Mouse (Mus musculus): ENCODE results near the gene Dcun1d3. TPM values are rescaled to one million over a fixed set of nuclear protein-coding genes. Genes with fewer than 3 reads are reported as not detected.

The Dcun1d3 gene
- polyA plus RNA-seq, 1 experiment, result 4.9 TPM

GRCm38 (mm10) chr7:119835996-119836777 is 59.9 kb downstream of the Dcun1d3 start:
- no peaks in the 10 kb centered on the region for H3K36me3 ChIP-seq (ENCODE audit: control insufficient read depth, insufficient read depth)

DNA sequence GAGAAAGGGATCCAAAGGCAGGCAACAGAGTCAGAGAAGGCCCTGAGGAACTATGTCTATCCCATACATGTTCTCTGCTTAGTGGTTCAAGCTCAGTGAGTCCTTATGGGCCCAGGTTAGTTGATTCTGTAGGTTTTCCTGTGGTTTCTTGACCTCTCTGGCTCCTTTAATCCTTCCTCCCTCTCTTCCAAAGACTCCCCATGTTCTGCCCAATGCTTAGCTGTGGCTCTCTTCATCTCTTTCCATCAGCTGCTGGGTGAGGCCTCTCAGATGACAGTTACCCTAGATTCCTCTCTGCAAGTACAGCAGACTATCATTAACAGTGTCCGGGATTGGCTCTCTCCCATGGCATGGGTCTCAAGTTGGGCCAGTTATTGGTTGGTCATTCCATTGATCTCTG is 60.7 kb downstream of the Dcun1d3 start:
- H3K79me2 ChIP-seq (ENCODE audit: control insufficient read depth, insufficient read depth), result no peaks in the 10 kb centered on the region
- TF ChIP-seq MYOD1 (IDR thresholded peaks at IDR 0.05; ENCODE audit: control insufficient read depth, insufficient read length, low read depth), result no peak
- TF ChIP-seq CEBPB (IDR thresholded peaks at IDR 0.05; ENCODE audit: low read depth), result no peak
- TF ChIP-seq MYOG (IDR thresholded peaks at IDR 0.05; ENCODE audit: control insufficient read depth, extremely low read depth, insufficient read length), result no peak
- no peak for TF ChIP-seq MAX (IDR thresholded peaks at IDR 0.05)
- no peak for TF ChIP-seq USF1 (IDR thresholded peaks at IDR 0.05; ENCODE audit: low read depth)
- TF ChIP-seq FOSL1 (IDR thresholded peaks at IDR 0.05; ENCODE audit: insufficient read depth, low read length, poor library complexity, severe bottlenecking), result no peak
- H3K4me3 ChIP-seq (ENCODE audit: insufficient read depth, poor library complexity, severe bottlenecking), result no peak overlapping the region
- no peak overlapping the region for H3ac ChIP-seq (ENCODE audit: control insufficient read depth, insufficient read length, low read depth)
- no peaks in the 10 kb centered on the region for H3K27me3 ChIP-seq (ENCODE audit: control insufficient read depth, insufficient read depth, insufficient read length)
- no peaks in the 10 kb centered on the region for H3K79me3 ChIP-seq (ENCODE audit: low read depth)
- H3K36me3 ChIP-seq (ENCODE audit: control insufficient read depth, insufficient read depth), result no peaks in the 10 kb centered on the region

More at GRCm38 (mm10) chr7:119835996-119836777, 59.9 kb downstream of the Dcun1d3 start:
- TF ChIP-seq MYOG (IDR thresholded peaks at IDR 0.05; ENCODE audit: control insufficient read depth, extremely low read depth, insufficient read length), result no peak
- no peaks in the 10 kb centered on the region for H3K27me3 ChIP-seq (ENCODE audit: control insufficient read depth, insufficient read depth, insufficient read length)
- H3K79me3 ChIP-seq (ENCODE audit: low read depth), result no peaks in the 10 kb centered on the region
- no peaks in the 10 kb centered on the region for H3K79me2 ChIP-seq (ENCODE audit: control insufficient read depth, insufficient read depth)
- H3ac ChIP-seq (ENCODE audit: control insufficient read depth, insufficient read length, low read depth), result no peak overlapping the region
- no peak overlapping the region for H3K4me3 ChIP-seq (ENCODE audit: insufficient read depth, poor library complexity, severe bottlenecking)

DNA sequence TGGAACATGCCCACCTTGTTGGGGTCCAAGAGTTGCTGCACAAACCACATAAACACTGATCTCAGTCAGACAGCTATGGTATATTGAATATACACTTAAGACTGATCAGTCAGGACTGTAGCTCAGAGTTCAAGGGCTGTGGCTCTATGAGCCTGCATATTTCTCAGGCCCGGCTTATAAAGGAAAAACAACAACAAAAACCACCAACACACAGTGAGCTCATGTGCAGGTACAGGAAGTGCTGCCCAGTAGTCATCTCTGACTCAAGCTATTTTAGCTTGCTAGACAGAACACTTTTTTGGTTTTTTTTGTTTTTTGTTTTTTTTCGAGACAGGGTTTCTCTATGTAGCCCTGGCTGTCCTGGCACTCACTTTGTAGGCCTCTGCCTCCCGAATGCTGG is 87.4 kb downstream of the Dcun1d3 start:
- Histone ChIP-seq H3K79me2 (ENCODE audit: control insufficient read depth, insufficient read depth) (no peaks in the 10 kb centered on the region), H3K27me3 (ENCODE audit: control insufficient read depth, insufficient read depth, insufficient read length) (no peaks in the 10 kb centered on the region), H3K79me3 (ENCODE audit: low read depth) (no peaks in the 10 kb centered on the region), H3K4me3 (ENCODE audit: insufficient read depth, poor library complexity, severe bottlenecking) (no peak overlapping the region), H3K36me3 (ENCODE audit: control insufficient read depth, insufficient read depth) (peaks cover 14% of the 10 kb centered on the region), H3ac (ENCODE audit: control insufficient read depth, insufficient read length, low read depth) (no peak overlapping the region)
- no peak for TF ChIP-seq MYOG (IDR thresholded peaks at IDR 0.05; ENCODE audit: control insufficient read depth, extremely low read depth, insufficient read length)
- TF ChIP-seq MYOD1 (IDR thresholded peaks at IDR 0.05; ENCODE audit: control insufficient read depth, insufficient read length, low read depth), result no peak
- TF ChIP-seq USF1 (IDR thresholded peaks at IDR 0.05; ENCODE audit: low read depth), result no peak
- TF ChIP-seq CEBPB (IDR thresholded peaks at IDR 0.05; ENCODE audit: low read depth), result no peak

- Histone ChIP-seq H3K36me3 (ENCODE audit: control insufficient read depth, insufficient read depth) (peaks cover 14% of the 10 kb centered on the region), H3K4me3 (ENCODE audit: insufficient read depth, poor library complexity, severe bottlenecking) (no peak overlapping the region), H3K79me3 (ENCODE audit: low read depth) (no peaks in the 10 kb centered on the region), H3ac (ENCODE audit: control insufficient read depth, insufficient read length, low read depth) (no peak overlapping the region), H3K27me3 (ENCODE audit: control insufficient read depth, insufficient read depth, insufficient read length) (no peaks in the 10 kb centered on the region), H3K79me2 (ENCODE audit: control insufficient read depth, insufficient read depth) (no peaks in the 10 kb centered on the region)
- TF ChIP-seq MAX (IDR thresholded peaks at IDR 0.05) (no peak), CTCF (IDR thresholded peaks at IDR 0.05; ENCODE audit: control insufficient read depth, insufficient read depth, insufficient read length) (no peak), MYOG (IDR thresholded peaks at IDR 0.05; ENCODE audit: control insufficient read depth, extremely low read depth, insufficient read length) (no peak), USF1 (IDR thresholded peaks at IDR 0.05; ENCODE audit: low read depth) (no peak), MYOD1 (IDR thresholded peaks at IDR 0.05; ENCODE audit: control insufficient read depth, insufficient read length, low read depth) (no peak), CEBPB (IDR thresholded peaks at IDR 0.05; ENCODE audit: low read depth) (no peak)
Measured at GRCm38 (mm10) chr7:119807396-119807795, 88.7 kb downstream of the Dcun1d3 start.

Other genes with a start within 250 kb of the Dcun1d3 start
- gene Acsm4, start 206.3 kb downstream of the Dcun1d3 start, polyA plus RNA-seq (2012; fragmentation: generic; extraction: Trizol), result not detected
- 20.2 TPM for gene Thumpd1, start 175.5 kb downstream of the Dcun1d3 start, polyA plus RNA-seq (2012; fragmentation: generic; extraction: Trizol)
- 0.02 TPM for gene Acsm3, start 135.4 kb downstream of the Dcun1d3 start, polyA plus RNA-seq (2012; fragmentation: generic; extraction: Trizol)
- 3.5 TPM for gene Rexo5, start 102.3 kb downstream of the Dcun1d3 start, polyA plus RNA-seq (2012; fragmentation: generic; extraction: Trizol)
- 3.3 TPM for gene Eri2, start 102.2 kb downstream of the Dcun1d3 start, polyA plus RNA-seq (2012; fragmentation: generic; extraction: Trizol)
- 2.2 TPM for gene Lyrm1, start 437 bp downstream of the Dcun1d3 start, polyA plus RNA-seq (2012; fragmentation: generic; extraction: Trizol)
- gene Dnah3, start 199.0 kb upstream of the Dcun1d3 start, polyA plus RNA-seq (2012; fragmentation: generic; extraction: Trizol), result not detected
- 6.0 TPM for gene Tmem159, start 206.1 kb upstream of the Dcun1d3 start, polyA plus RNA-seq (2012; fragmentation: generic; extraction: Trizol)
- gene Zp2, start 249.0 kb upstream of the Dcun1d3 start, polyA plus RNA-seq (2012; fragmentation: generic; extraction: Trizol), result not detected